Mouse (Mus musculus) thymus, postnatal 10 days (tissue): ENCODE results near the gene Olfr961.

Experiments
- DNase-seq, 2 experiments: peaks; one replicate each; pipeline ENCODE4 v3.0.0; 2021; ENCODE audit warnings: low spot score in 2 of 2

The Olfr961 gene

GRCm38 (mm10) chr9:39644785-39645184 is at the start of gene Olfr961:
Olfr961 (plus strand) TSS chr9:39645085.
- no peak for DNase-seq

- no peak for DNase-seq
Measured at GRCm38 (mm10) chr9:39602536-39603332, 42.2 kb upstream of the Olfr961 start.

GRCm38 (mm10) chr9:39603333-39603845 is 41.5 kb upstream of the Olfr961 start:
- DNase-seq = no peak

GRCm38 (mm10) chr9:39603999-39604453 is 40.9 kb upstream of the Olfr961 start, which contains the start of gene AW551984:
AW551984 (minus strand) TSS chr9:39604403.
- DNase-seq = no peak

- DNase-seq = no peak
Measured at GRCm38 (mm10) chr9:39608497-39608896, 36.4 kb upstream of the Olfr961 start.

- no peak for DNase-seq
Measured at GRCm38 (mm10) chr9:39610355-39610754, 34.5 kb upstream of the Olfr961 start, which contains the start of gene Olfr148. Olfr148 (plus strand) TSS chr9:39610655.

- no peak for DNase-seq
Measured at GRCm38 (mm10) chr9:39611953-39612352, 32.9 kb upstream of the Olfr961 start.

- DNase-seq = no peak
Measured at GRCm38 (mm10) chr9:39621073-39621472, 23.8 kb upstream of the Olfr961 start, which contains the start of gene Olfr960. Olfr960 (plus strand) TSS chr9:39621373.

- no peak for DNase-seq
Measured at GRCm38 (mm10) chr9:39623783-39624182, 21.1 kb upstream of the Olfr961 start.

GRCm38 (mm10) chr9:39624711-39625110 is 20.2 kb upstream of the Olfr961 start:
- no peak for DNase-seq

GRCm38 (mm10) chr9:39629069-39629468 is 15.8 kb upstream of the Olfr961 start:
- no peak for DNase-seq

- DNase-seq = no peak
Measured at GRCm38 (mm10) chr9:39633913-39634594, 10.8 kb upstream of the Olfr961 start.

- DNase-seq = no peak
Measured at GRCm38 (mm10) chr9:39647382-39647781, 2.5 kb downstream of the Olfr961 start.

- DNase-seq = no peak
Measured at GRCm38 (mm10) chr9:39654756-39655396, 10.0 kb downstream of the Olfr961 start.

GRCm38 (mm10) chr9:39666905-39667304 is 22.0 kb downstream of the Olfr961 start, which contains the start of gene Olfr963:
Olfr963 (plus strand) TSS chr9:39667205.
- DNase-seq = no peak

GRCm38 (mm10) chr9:39669723-39670122 is 24.8 kb downstream of the Olfr961 start:
- no peak for DNase-seq

GRCm38 (mm10) chr9:39674820-39675219 is 29.9 kb downstream of the Olfr961 start:
- DNase-seq = no peak

GRCm38 (mm10) chr9:39678557-39678956 is 33.7 kb downstream of the Olfr961 start:
- DNase-seq = no peak

- no peak for DNase-seq
Measured at GRCm38 (mm10) chr9:39679280-39679679, 34.4 kb downstream of the Olfr961 start.
